Mouse (Mus musculus) heart, adult 10 weeks (tissue): Measurements from ENCODE around the gene Aldh3a1. TPM values are rescaled to one million over a fixed set of nuclear protein-coding genes. Genes with fewer than 3 reads are reported as not detected.

Experiments
- polyA plus RNA-seq: library from polyadenylated mRNA; stranded (reverse); fragments of 350-450 nt; fragmentation: Illumina TruSeq; extraction: RNeasy Lipid Tissue Mini Kit (QIAGEN cat#74804); gene quantifications from one replicate; pipeline ENCODE4 v1.2.3, GENCODE M21; 2014; ENCODE audit warnings: low read depth, low replicate concordance

Aldh3a1 gene
- polyA plus RNA-seq: 1.2 TPM

GRCm38 (mm10) chr11:61207487-61208246, at the start of gene Aldh3a1:
TSS of gene Aldh3a1 (plus strand) at chr11:61207537.

GRCm38 (mm10) chr11:61174821-61175658, 32.3 kb upstream of the Aldh3a1 start, which contains the start of gene Usp22:
TSS of gene Usp22 (minus strand) at chr11:61175055.

GRCm38 (mm10) chr11:61266551-61267533, 59.5 kb downstream of the Aldh3a1 start, which contains the start of gene Aldh3a2:
TSS of gene Aldh3a2 (minus strand) at chr11:61267464.

Other genes starting within 250 kb of the Aldh3a1 start
- gene Kcnj12, start 185.0 kb upstream of the Aldh3a1 start, polyA plus RNA-seq: 21.0 TPM
- 0.47 TPM for gene Tnfrsf13b, start 80.8 kb upstream of the Aldh3a1 start, polyA plus RNA-seq
- gene Usp22, start 32.5 kb upstream of the Aldh3a1 start, polyA plus RNA-seq: 19.3 TPM
- 27.5 TPM for gene Aldh3a2, start 59.9 kb downstream of the Aldh3a1 start, polyA plus RNA-seq
- gene Slc47a2, start 135.3 kb downstream of the Aldh3a1 start, polyA plus RNA-seq: not detected
- 69.0 TPM for gene Slc47a1, start 170.8 kb downstream of the Aldh3a1 start, polyA plus RNA-seq
- 0.18 TPM for gene Rnf112, start 246.6 kb downstream of the Aldh3a1 start, polyA plus RNA-seq